Mouse (Mus musculus) thymus, adult 18-20 months (tissue): ENCODE data around the gene Krtap5-2.

Experiments
- DNase-seq, 2 experiments: peaks; one replicate each; pipeline ENCODE4 v3.0.0; 2022; ENCODE audit warnings: mixed read lengths in 2 of 2

Krtap5-2 gene

GRCm38 (mm10) chr7:142134206-142134995 lies 41.4 kb downstream of the Krtap5-2 start:
- DNase-seq: no peak

DNA sequence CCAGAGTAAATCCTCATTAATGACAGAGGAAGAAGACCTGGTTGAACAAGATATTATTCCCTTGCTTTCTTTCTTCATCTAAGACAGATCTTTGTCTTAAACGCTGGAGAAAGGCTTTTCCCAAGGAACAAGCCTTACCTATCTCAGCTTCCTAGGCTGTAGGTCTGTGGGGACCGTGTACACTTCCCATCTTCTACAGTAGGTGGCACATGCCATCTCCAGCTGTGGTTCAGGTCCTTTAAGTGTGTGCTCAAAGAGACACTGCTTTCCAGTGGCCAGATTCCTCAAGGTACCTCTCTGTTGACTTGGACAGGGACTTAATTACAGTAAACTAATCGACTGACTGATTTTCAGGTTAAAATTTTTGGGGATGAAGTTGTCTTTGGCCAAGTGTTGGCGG lies 47.0 kb downstream of the Krtap5-2 start:
- no peak for DNase-seq
